ENCODE assay signal across 16 mouse cellular contexts in the genomic region with DNA sequence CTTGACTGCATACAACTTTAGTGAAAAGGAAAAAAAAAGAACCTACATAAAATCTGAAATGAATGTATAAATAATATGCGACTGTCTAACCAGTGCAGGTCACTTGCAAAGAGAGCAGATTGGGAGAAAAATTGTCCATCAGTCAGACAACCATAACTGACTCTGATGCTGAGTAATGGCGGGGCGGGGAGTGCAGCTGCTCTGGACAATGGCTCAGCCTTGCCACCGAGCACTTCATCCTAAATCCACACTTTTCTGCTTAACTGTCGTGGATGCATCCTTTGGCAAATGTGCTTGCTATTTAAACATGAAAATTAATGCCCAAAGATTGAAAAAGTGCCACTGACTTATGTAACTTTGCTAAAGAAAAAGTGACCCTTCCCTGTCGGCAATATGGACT.
"Had no signal": no experiment of that assay in that cellular context is flagged by ENCODE, and none has a peak within 500 bp of the region (broad histone marks: within the 10 kb centered on the region; RNA-seq: fewer than 3 reads in every experiment).

No protein-coding gene starts in this region.

- H3K27me3 ChIP-seq: neural tube, embryonic 13.5 days; stomach, embryonic 15.5 days had no signal

- H3K4me2 ChIP-seq: neural tube, embryonic 13.5 days; neural tube, embryonic 15.5 days; stomach, embryonic 15.5 days had no signal

- H3K36me3 ChIP-seq: neural tube, embryonic 13.5 days; neural tube, embryonic 15.5 days; stomach, embryonic 15.5 days had no signal

- H3K4me3 ChIP-seq: neural tube, embryonic 13.5 days; neural tube, embryonic 15.5 days; stomach, embryonic 15.5 days had no signal

- H3K4me1 ChIP-seq: neural tube, embryonic 15.5 days; stomach, embryonic 15.5 days had no signal

- H3K9me3 ChIP-seq: stomach, embryonic 15.5 days had no signal

- H3K9ac ChIP-seq: neural tube, embryonic 13.5 days; neural tube, embryonic 15.5 days; stomach, embryonic 15.5 days had no signal

- H3K27ac ChIP-seq: neural tube, embryonic 13.5 days; neural tube, embryonic 15.5 days; stomach, embryonic 15.5 days; stomach, postnatal 0 days had no signal

- DNase-seq: retina, postnatal 1 day; right cerebral cortex, adult 18-20 months; right cerebral cortex, postnatal 14 days; right cerebral cortex, postnatal 25 days; right cerebral cortex, postnatal 4 days; spleen, adult 18-20 months; thymus, adult 18-20 months; thymus, adult 2 months; thymus, postnatal 14 days; thymus, postnatal 25 days; thymus, postnatal 36 days; thymus, postnatal 4 days had no signal
